Mouse (Mus musculus): ENCODE measurements around the gene 2010111I01Rik.

- TF ChIP-seq CTCF (IDR thresholded peaks at IDR 0.05; ENCODE audit: extremely low read depth, insufficient read depth, low read length) = no peak
- no peak for TF ChIP-seq POLR2A (IDR thresholded peaks at IDR 0.05; ENCODE audit: extremely low read depth, insufficient read depth, low read length)
These were observed 205.8 kb downstream of the 2010111I01Rik start for GRCm38 (mm10) chr13:63170282-63171073.
